Mouse (Mus musculus): ENCODE measurements around the gene Nalcn. TPM values are rescaled to one million over a fixed set of nuclear protein-coding genes. Genes with fewer than 3 reads are reported as not detected.
"Not testable (repeated sequence)": the region's sequence is repeated elsewhere in the genome, so short reads cannot be mapped to it uniquely, and the experiment has no call there.

The Nalcn gene
- 0.34 and 0.36 TPM in 2 replicates for polyA plus RNA-seq (2015; fragmentation: Nextera tagmentation; extraction: Ambion mirVana)

DNA sequence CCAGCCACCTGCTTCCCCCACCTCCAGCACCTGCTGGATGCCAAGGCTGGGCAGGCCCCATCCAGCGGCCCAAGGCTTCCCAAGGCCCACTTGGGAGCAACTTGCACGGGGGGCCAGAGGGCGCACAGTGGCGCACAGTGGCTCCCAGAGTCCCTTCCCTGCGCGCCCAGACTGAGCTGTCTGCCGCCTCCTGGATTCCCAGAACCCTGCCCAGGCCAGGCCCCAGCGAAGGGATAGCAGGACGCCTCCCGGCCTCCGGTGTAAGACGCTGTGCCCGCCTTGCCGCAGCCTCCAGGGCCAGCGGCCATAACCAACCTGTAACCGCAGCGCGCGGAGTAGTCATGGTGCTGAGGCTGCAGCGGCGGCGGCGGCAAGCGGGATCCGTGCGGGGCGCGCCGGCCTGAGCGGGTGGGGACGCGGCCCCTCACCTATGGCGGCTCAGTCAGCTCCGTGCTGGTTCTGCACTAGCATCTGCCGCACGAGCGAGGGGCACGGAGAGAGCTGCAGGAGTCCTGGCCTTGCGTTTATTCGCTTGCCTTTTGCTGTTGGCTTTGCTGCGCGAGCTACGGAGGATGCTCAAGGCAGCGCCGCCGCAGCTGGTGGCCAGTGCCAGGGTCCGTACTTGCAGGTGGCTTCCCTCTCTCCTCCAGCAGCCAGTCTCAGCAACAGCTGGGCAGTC lies at the start of gene Nalcn:
Gene Nalcn (minus strand): TSS at position 644 of the 679 bp plus-strand sequence.
- Histone ChIP-seq H3K4me3 (peak within 1 kb of the TSS; percentile 31), H3K36me3 (no peaks in the 10 kb centered on the region), H3K9ac (no peak within 1 kb of the TSS), H3K27ac (no peak within 1 kb of the TSS), H3K9me3 (no peaks in the 10 kb centered on the region), H3K27me3 (peaks cover 21% of the 10 kb centered on the region), H3K4me1 (0 out of 2 replicates have a peak, but pooled peaks cover 5% of the 10 kb centered on the region), H3K4me2 (peak within 1 kb of the TSS; percentile 61)
- peak; percentile 65 for ATAC-seq (ENCODE audit: borderline replicate concordance, extremely low read depth, low FRiP score, low TSS enrichment)
- WGBS: 2% methylated on average over 43 of the region's 47 CpGs

DNA sequence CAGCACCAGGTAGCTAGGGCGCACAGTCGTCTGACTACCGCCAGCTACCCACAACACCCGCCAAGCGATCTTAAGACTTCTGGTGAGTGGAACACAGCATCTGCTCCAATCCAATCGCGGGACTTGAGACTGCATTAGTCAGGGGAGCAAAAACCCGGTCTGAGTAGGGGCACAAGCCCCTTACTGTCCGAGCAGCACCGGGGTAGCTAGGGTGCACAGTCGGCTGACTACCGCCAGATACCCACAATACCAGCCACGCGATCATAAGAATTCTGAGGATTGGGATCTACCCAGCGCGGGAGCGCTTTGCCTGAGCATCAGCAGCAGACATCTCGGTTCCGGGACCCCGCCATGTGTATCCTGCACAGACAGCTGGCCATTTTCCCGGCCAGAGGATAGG lies 44.1 kb upstream of the Nalcn start:
- H3K36me3 ChIP-seq; H3K9ac ChIP-seq; H3K9me3 ChIP-seq; H3K4me2 ChIP-seq; H3K27ac ChIP-seq; H3K27me3 ChIP-seq; H3K4me3 ChIP-seq; H3K4me1 ChIP-seq; ATAC-seq (ENCODE audit: borderline replicate concordance, extremely low read depth, low FRiP score, low TSS enrichment): not testable (repeated sequence)
- 68% methylated on average over 21 of the region's 21 CpGs for WGBS

DNA sequence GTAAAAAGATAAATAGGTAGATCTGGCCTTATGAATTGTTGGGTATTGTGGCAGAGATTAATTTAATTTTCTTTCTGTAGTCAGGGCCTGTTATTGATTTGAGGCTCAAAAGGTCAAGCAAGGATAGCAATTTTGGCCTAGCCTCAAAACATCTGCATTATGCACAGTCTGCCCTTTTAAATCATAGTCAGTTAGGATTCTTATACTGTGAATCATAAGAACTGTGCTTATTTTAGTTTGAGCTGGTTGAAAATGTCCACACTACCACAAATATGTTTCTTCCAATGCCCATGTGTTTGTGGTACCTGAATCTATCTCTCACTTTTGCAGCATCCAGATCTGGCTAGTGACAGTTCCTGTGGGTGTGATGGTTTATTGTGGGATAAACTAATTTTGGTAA lies 37.5 kb upstream of the Nalcn start:
- H3K36me3 ChIP-seq: no peaks in the 10 kb centered on the region
- no peak overlapping the region for H3K27ac ChIP-seq
- H3K4me2 ChIP-seq: no peak overlapping the region
- no peaks in the 10 kb centered on the region for H3K27me3 ChIP-seq
- peaks cover 5% of the 10 kb centered on the region for H3K4me1 ChIP-seq
- no peak overlapping the region for H3K9ac ChIP-seq
- no peaks in the 10 kb centered on the region for H3K9me3 ChIP-seq
- ATAC-seq (ENCODE audit: borderline replicate concordance, extremely low read depth, low FRiP score, low TSS enrichment): no peak
- no peak overlapping the region for H3K4me3 ChIP-seq

DNA sequence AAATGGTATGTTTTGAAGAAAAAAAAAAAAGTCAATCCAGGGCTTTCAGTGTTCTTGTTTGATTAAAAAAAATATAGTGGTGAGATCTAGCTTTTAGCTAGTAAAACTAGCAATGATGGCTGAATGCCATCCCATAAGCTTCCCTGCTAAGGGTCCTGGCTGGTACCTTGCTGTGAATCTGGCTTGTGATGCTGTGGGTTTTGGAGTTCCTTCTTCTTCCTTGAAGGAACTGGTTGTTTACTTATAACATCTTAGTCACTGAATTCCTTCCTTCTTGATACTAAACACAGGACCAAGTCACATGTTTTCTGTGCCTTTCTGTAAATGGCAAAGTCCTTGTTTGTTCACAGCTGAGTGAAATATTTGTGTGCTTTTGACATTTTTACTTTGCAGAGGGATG lies 36.3 kb upstream of the Nalcn start:
- Histone ChIP-seq H3K9ac (no peak overlapping the region), H3K4me3 (no peak overlapping the region), H3K27me3 (no peaks in the 10 kb centered on the region), H3K36me3 (no peaks in the 10 kb centered on the region), H3K4me2 (no peak overlapping the region), H3K27ac (no peak overlapping the region), H3K9me3 (no peaks in the 10 kb centered on the region), H3K4me1 (peaks cover 5% of the 10 kb centered on the region)
- no peak for ATAC-seq (ENCODE audit: borderline replicate concordance, extremely low read depth, low FRiP score, low TSS enrichment)

DNA sequence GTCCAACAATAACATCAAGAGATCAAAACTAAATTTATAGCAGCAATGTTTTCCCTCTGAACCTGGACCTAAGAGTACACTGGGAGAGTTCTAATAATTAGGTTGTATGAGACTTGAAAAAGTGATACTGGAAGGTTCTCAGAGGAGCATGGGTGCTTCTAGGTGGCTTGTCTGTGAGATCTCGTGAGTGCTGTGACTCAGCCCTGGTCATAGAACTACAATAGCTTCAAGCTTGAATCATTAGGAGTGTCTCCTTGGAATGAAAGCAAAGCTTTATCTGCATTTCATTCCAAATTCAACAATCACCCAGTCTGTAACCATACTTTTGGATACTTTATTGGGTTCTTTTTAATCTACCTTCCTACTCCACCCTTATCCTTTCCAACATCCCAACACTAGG lies 35.4 kb upstream of the Nalcn start:
- H3K4me2 ChIP-seq: no peak overlapping the region
- peaks cover 5% of the 10 kb centered on the region for H3K4me1 ChIP-seq
- H3K27me3 ChIP-seq: no peaks in the 10 kb centered on the region
- H3K9me3 ChIP-seq: no peaks in the 10 kb centered on the region
- 74% methylated on average over 1 of the region's 1 CpGs for WGBS
- ATAC-seq (ENCODE audit: borderline replicate concordance, extremely low read depth, low FRiP score, low TSS enrichment): no peak
- H3K9ac ChIP-seq: no peak overlapping the region
- no peaks in the 10 kb centered on the region for H3K36me3 ChIP-seq
- H3K4me3 ChIP-seq: no peak overlapping the region
- no peak overlapping the region for H3K27ac ChIP-seq

DNA sequence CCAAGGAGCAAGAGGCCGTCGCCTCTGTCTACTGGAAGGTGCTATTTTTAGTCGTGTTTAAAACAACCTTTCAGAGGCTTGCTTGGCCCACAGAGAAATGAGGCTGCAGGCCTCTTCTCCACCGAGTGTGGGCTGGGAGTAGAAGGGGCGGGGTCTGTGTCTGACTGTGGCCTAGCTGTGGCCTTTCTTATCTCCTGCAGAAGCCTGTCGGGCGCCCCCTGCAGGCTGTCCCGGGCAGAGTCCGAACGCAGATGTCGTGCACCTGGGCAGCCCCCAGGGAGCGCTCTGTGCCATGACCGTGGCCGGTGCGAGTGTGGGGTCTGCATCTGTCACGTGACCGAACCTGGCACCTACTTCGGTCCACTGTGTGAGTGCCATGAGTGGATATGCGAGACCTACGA lies 34.1 kb upstream of the Nalcn start:
- Histone ChIP-seq H3K9me3 (no peaks in the 10 kb centered on the region), H3K36me3 (no peaks in the 10 kb centered on the region), H3K4me2 (0 out of 2 replicates have a peak overlapping the region, but pooled peaks have one; percentile 16), H3K27me3 (no peaks in the 10 kb centered on the region), H3K4me1 (peaks cover 5% of the 10 kb centered on the region), H3K9ac (no peak overlapping the region), H3K27ac (no peak overlapping the region), H3K4me3 (no peak overlapping the region)
- 19% methylated on average over 20 of the region's 20 CpGs for WGBS
- peak; percentile 81; the same call in 1 of the 2 replicates for ATAC-seq (ENCODE audit: borderline replicate concordance, extremely low read depth, low FRiP score, low TSS enrichment)

DNA sequence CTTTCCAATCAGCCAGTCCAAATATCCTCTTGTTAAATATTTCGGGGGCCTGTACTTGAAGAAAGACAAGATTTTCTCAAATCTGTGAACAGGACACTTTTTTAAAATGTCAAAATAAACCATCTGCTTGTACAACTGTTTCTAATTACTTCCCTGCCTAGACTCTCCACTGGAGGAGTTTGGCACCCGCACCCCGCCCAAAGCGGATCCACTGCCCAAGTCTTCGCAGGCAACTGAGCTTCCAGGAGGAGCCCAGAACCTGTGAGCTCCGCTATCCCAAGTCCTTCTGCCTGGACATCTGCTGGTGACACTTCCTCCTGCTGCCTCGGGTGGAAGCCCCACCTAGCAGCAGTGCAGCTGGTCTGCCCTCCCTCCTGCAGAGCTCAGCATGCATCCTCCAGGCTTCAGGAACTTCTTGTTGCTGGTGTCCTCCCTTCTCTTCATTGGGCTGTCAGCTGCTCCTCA lies 33.0 kb upstream of the Nalcn start, which contains the start of gene Itgbl1:
Gene Itgbl1 (plus strand): TSS at position 51 of the 465 bp plus-strand sequence.
- no peak within 1 kb of the TSS for H3K4me2 ChIP-seq
- no peaks in the 10 kb centered on the region for H3K36me3 ChIP-seq
- H3K27ac ChIP-seq: no peak within 1 kb of the TSS
- 32% methylated on average over 7 of the region's 7 CpGs for WGBS
- ATAC-seq (ENCODE audit: borderline replicate concordance, extremely low read depth, low FRiP score, low TSS enrichment): no peak
- no peak within 1 kb of the TSS for H3K9ac ChIP-seq
- H3K4me1 ChIP-seq: peaks cover 5% of the 10 kb centered on the region
- no peak within 1 kb of the TSS for H3K4me3 ChIP-seq
- no peaks in the 10 kb centered on the region for H3K27me3 ChIP-seq
- no peaks in the 10 kb centered on the region for H3K9me3 ChIP-seq

DNA sequence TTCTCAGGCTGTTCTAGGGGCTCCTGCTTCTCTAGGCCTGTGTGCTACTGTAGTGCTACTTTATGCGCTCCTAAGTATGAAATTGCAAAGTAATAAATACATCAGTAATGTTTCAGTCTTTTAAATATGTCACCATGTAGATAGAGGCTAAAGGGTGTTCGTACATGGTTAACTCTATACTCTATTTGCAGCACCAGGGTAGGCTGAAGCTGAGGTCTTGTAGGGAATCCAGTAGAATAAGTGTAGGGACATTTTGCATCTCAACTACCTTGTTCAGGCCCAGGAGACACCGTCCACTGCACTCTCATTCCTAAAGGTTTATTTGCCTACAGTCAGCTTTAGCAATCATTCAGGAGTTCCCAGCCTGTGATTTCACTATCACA lies 227 bp upstream of the Nalcn start:
- no peak overlapping the region for H3K9ac ChIP-seq
- ATAC-seq (ENCODE audit: borderline replicate concordance, extremely low read depth, low FRiP score, low TSS enrichment): 0 out of 2 replicates have a peak, but pooled peaks have one; percentile 8
- peak overlapping the region; percentile 31 for H3K4me3 ChIP-seq
- H3K27me3 ChIP-seq: peaks cover 21% of the 10 kb centered on the region
- no peaks in the 10 kb centered on the region for H3K36me3 ChIP-seq
- 47% methylated on average over 3 of the region's 3 CpGs for WGBS
- 0 out of 2 replicates have a peak, but pooled peaks cover 5% of the 10 kb centered on the region for H3K4me1 ChIP-seq
- no peak overlapping the region for H3K27ac ChIP-seq
- no peaks in the 10 kb centered on the region for H3K9me3 ChIP-seq
- H3K4me2 ChIP-seq: peak overlapping the region; percentile 61

DNA sequence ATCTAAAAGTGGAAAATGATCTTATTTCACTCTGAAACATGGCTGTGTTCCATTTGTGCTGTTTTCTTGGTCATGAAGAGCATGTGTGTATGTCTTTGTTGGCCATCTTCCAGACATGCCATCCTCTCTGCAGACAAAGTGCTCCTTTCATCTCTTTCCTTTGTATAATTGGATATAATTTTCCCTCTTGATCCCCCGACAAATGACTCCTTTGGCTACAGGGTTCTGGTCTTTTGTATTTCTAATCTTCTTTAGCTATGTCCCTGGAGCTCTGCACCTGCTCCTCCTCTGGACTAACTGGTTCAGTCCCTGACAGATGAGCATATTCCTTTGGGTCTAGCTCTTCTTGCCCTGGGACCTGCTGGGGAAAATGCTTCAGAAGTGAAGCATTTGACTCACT lies 4.0 kb downstream of the Nalcn start:
- WGBS: 48% methylated on average over 1 of the region's 1 CpGs
- Histone ChIP-seq H3K9me3 (no peaks in the 10 kb centered on the region), H3K4me1 (0 out of 2 replicates have a peak, but pooled peaks cover 5% of the 10 kb centered on the region), H3K27me3 (peaks cover 21% of the 10 kb centered on the region), H3K9ac (no peak overlapping the region), H3K4me2 (no peak overlapping the region), H3K4me3 (no peak overlapping the region), H3K36me3 (no peaks in the 10 kb centered on the region), H3K27ac (no peak overlapping the region)
- no peak for ATAC-seq (ENCODE audit: borderline replicate concordance, extremely low read depth, low FRiP score, low TSS enrichment)

DNA sequence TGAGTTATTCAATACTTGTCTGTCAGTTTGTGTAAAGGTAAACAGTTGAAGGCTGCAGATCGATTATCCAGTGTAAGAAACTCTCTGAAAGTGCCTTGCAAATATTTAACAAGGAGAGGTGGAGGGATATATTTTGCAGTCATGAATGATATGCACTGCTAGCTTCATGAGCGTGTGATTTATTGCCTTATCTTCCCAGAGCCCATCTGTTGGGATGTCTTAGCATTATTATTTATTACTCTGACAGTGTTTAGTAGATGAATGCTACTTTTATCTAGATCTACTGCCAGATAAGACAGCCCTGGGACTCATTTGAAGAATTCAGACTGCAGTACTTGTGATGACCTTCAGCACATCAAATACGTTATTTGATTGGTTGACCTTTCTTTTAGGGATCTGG lies 31.7 kb downstream of the Nalcn start:
- ATAC-seq (ENCODE audit: borderline replicate concordance, extremely low read depth, low FRiP score, low TSS enrichment): no peak
- no peak overlapping the region for H3K27ac ChIP-seq
- no peaks in the 10 kb centered on the region for H3K36me3 ChIP-seq
- 31% methylated on average over 3 of the region's 3 CpGs for WGBS
- H3K4me3 ChIP-seq: no peak overlapping the region
- no peaks in the 10 kb centered on the region for H3K4me1 ChIP-seq
- H3K27me3 ChIP-seq: no peaks in the 10 kb centered on the region
- no peak overlapping the region for H3K4me2 ChIP-seq
- no peaks in the 10 kb centered on the region for H3K9me3 ChIP-seq
- no peak overlapping the region for H3K9ac ChIP-seq

DNA sequence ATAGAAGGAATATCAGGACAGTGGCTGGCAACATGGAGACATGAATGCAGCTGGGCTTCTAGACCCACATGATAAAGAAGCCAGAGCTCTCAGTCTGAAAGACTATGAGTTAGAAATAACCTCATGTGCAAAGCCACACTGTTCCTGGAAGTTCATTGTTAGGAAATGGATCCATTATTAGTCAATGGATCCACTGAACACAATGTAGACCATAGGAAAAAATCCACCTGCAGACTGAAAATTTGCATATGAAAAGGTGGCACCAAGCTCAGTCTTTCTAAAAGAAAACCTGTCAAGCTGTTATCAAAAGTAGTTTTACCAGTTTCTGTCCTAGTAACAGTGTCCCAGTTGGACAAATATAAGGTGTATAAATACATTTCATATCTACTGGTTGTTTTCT lies 39.5 kb downstream of the Nalcn start:
- ATAC-seq (ENCODE audit: borderline replicate concordance, extremely low read depth, low FRiP score, low TSS enrichment): no peak
- no peaks in the 10 kb centered on the region for H3K9me3 ChIP-seq
- H3K4me3 ChIP-seq: no peak overlapping the region

DNA sequence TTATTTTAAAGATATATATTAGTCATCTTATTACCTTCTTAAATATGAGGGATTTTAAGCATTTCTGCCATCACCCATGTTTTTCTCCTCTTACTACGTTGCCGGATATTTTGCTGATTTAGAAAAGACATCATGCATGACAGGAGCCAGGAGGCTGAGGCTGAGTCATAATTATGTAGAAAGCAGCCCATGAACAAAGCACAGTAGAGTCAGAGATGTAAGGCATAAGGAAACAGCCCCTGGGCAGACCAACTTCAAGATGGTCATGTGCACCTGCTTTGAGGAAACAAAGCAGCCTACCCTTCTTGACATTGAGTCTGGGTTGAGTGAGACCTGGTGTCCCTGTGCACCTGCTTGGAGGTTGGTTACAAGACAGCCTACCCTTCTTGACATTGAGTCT lies 44.5 kb downstream of the Nalcn start:
- Histone ChIP-seq H3K27me3 (no peaks in the 10 kb centered on the region), H3K4me2 (no peak overlapping the region), H3K4me3 (no peak overlapping the region), H3K9ac (no peak overlapping the region), H3K4me1 (no peaks in the 10 kb centered on the region), H3K36me3 (no peaks in the 10 kb centered on the region), H3K27ac (no peak overlapping the region), H3K9me3 (no peaks in the 10 kb centered on the region)
- WGBS: 87% methylated on average over 2 of the region's 2 CpGs
- ATAC-seq (ENCODE audit: borderline replicate concordance, extremely low read depth, low FRiP score, low TSS enrichment): no peak

More for the DNA sequence above, 39.5 kb downstream of the Nalcn start:
- Histone ChIP-seq H3K27me3 (no peaks in the 10 kb centered on the region), H3K4me1 (no peaks in the 10 kb centered on the region), H3K27ac (no peak overlapping the region), H3K4me2 (no peak overlapping the region), H3K9ac (no peak overlapping the region), H3K36me3 (no peaks in the 10 kb centered on the region)
